ENCODE assay signal across 15 mouse cellular contexts in the genomic region with DNA sequence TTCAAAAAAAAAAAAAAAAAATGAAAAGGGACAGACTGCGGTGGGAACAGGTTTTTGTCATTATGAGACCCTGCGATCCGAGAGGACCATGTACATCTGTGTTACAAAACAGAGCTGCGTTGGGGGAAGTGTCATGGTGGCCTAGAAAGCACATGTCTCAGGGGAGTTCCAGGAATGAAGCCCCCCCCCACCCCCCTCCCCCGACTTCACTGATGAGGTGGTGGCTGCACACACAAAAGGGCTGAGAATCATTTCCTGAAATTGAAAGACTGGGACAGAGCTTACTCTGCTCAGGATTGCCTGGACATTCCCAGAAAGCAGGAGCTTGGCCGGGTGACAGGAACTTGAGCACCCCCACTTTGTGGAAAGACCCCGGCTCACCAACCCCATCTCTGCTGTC. TPM values are rescaled to one million over a fixed set of nuclear protein-coding genes. Genes with fewer than 3 reads are reported as not detected.
DNase-seq lines count a peak whose midpoint lies in the region; ATAC-seq and TF ChIP-seq lines count a peak whose summit lies in the region.
"Had no signal": no experiment of that assay in that cellular context is flagged by ENCODE, and none has a peak within 500 bp of the region (broad histone marks: within the 10 kb centered on the region; RNA-seq: fewer than 3 reads in every experiment).

No protein-coding gene starts in this region.

- H3K9me3 ChIP-seq in lung, postnatal 0 days (ENCODE audit: low read length) = no peaks in the 10 kb centered on the region
- no peaks in the 10 kb centered on the region for H3K9me3 ChIP-seq in hindbrain, embryonic 14.5 days (ENCODE audit: control insufficient read depth, low read length)
- no peaks in the 10 kb centered on the region for H3K9me3 ChIP-seq in neural tube, embryonic 13.5 days

- H3K9ac ChIP-seq in lung, postnatal 0 days (replicated peaks; ENCODE audit: low read depth) = no peak overlapping the region
- H3K9ac ChIP-seq in hindbrain, embryonic 14.5 days = no peak overlapping the region
- no peak overlapping the region for H3K9ac ChIP-seq in neural tube, embryonic 13.5 days

- peaks cover 6% of the 10 kb centered on the region; the same call in 1 of the 2 replicates for H3K4me1 ChIP-seq in lung, postnatal 0 days (ENCODE audit: insufficient read depth, low read depth, low read length)
- peaks cover 14% of the 10 kb centered on the region for H3K4me1 ChIP-seq in hindbrain, embryonic 14.5 days (replicated peaks; ENCODE audit: control insufficient read depth, insufficient read depth, low read length)
- peaks cover 14% of the 10 kb centered on the region for H3K4me1 ChIP-seq in neural tube, embryonic 13.5 days (replicated peaks)

- TF ChIP-seq CTCF in lung, postnatal 0 days (IDR thresholded peaks at IDR 0.05) = no peak

- peak; percentile 46 for DNase-seq in heart, adult 11 months
- no peak for DNase-seq in heart, postnatal 36 days
- peak; percentile 11 for DNase-seq in lung, postnatal 0 days (ENCODE audit: low spot score)
- no peak for DNase-seq in lung, postnatal 25 days (ENCODE audit: low spot score)
- peak; percentile 31 for DNase-seq in hindbrain, embryonic 14.5 days (ENCODE audit: low spot score)
- no peak for DNase-seq in right cerebral cortex, adult 18-20 months
- no peak for DNase-seq in urinary bladder, adult 18-20 months (ENCODE audit: low spot score in 2 of 2)
- DNase-seq: adrenal gland, adult 2 months; cerebellum, adult 11-12 months; gastrocnemius, postnatal 36 days had no signal

- no peaks in the 10 kb centered on the region for H3K27me3 ChIP-seq in lung, postnatal 0 days (replicated peaks; ENCODE audit: insufficient read depth, low read length)
- no peaks in the 10 kb centered on the region for H3K27me3 ChIP-seq in hindbrain, embryonic 14.5 days (ENCODE audit: control insufficient read depth, insufficient read depth, low read length)
- no peaks in the 10 kb centered on the region for H3K27me3 ChIP-seq in neural tube, embryonic 13.5 days

- H3K4me3 ChIP-seq in lung, postnatal 0 days (ENCODE audit: low read depth, low read length) = no peak overlapping the region
- no peak overlapping the region for H3K4me3 ChIP-seq in hindbrain, embryonic 14.5 days (replicated peaks; ENCODE audit: low read length)
- no peak overlapping the region for H3K4me3 ChIP-seq in neural tube, embryonic 13.5 days
- H3K4me3 ChIP-seq: erythroblast, embryonic 14.5 days had no signal

- 35% methylated on average over 7 of the region's 7 CpGs for WGBS in lung, postnatal 0 days
- 48% methylated on average over 7 of the region's 7 CpGs for WGBS in hindbrain, embryonic 14.5 days
- 69% methylated on average over 7 of the region's 7 CpGs for WGBS in neural tube, embryonic 13.5 days

- H3K27ac ChIP-seq in lung, postnatal 0 days (ENCODE audit: low read length) = no peak overlapping the region
- peak overlapping the region; percentile 52 for H3K27ac ChIP-seq in hindbrain, embryonic 14.5 days
- 0 out of 2 replicates have a peak overlapping the region, but pooled peaks have one; percentile 7 for H3K27ac ChIP-seq in neural tube, embryonic 13.5 days (replicated peaks)

- TF ChIP-seq EP300 in lung, postnatal 0 days (IDR thresholded peaks at IDR 0.05) = no peak

- H3K36me3 ChIP-seq in lung, postnatal 0 days (ENCODE audit: insufficient read depth, low read length) = no peaks in the 10 kb centered on the region
- H3K36me3 ChIP-seq in hindbrain, embryonic 14.5 days (replicated peaks; ENCODE audit: control insufficient read depth, insufficient read depth) = no peaks in the 10 kb centered on the region
- no peaks in the 10 kb centered on the region for H3K36me3 ChIP-seq in neural tube, embryonic 13.5 days

- intact Hi-C loops in heart, postnatal 36 days (cut with DNase I) = no loop called here

- ATAC-seq in lung, postnatal 0 days = 0 out of 2 replicates have a peak, but pooled peaks have one; percentile 8
- peak; percentile 46; the same call in 1 of the 2 replicates for ATAC-seq in hindbrain, embryonic 14.5 days (ENCODE audit: low FRiP score)
- peak; percentile 23; the same call in 1 of the 2 replicates for ATAC-seq in neural tube, embryonic 13.5 days (ENCODE audit: low read depth)

- H3K4me2 ChIP-seq in lung, postnatal 0 days (replicated peaks; ENCODE audit: low read depth, low read length) = no peak overlapping the region; the same call in 1 of the 2 replicates
- peak overlapping the region; percentile 30 for H3K4me2 ChIP-seq in hindbrain, embryonic 14.5 days (replicated peaks)
- no peak overlapping the region; the same call in 1 of the 2 replicates for H3K4me2 ChIP-seq in neural tube, embryonic 13.5 days

RNA-seq across cellular contexts. Expression of a gene that starts 54.7 kb away (rescaled TPM):
- total RNA-seq in heart, postnatal 36 days (2021) = not detected
- 0.18 TPM in 1 of 2 replicates, not detected in the other for polyA plus RNA-seq in lung, postnatal 0 days (2015; fragmentation: Nextera tagmentation; extraction: Ambion mirVana)
- polyA plus RNA-seq in hindbrain, embryonic 14.5 days (2014; fragmentation: Nextera tagmentation; extraction: Ambion mirVana) = not detected in 2 replicates
- polyA plus RNA-seq in neural tube, embryonic 13.5 days (2015; fragmentation: Nextera tagmentation; extraction: Ambion mirVana) = 0.07 TPM in 1 of 2 replicates, not detected in the other
- total RNA-seq: gastrocnemius, postnatal 36 days; left cerebral cortex, adult 18-20 months; MEL; neutrophil, adult 5-6 weeks had no signal

Comparison
In these comparisons a context has a peak if more than half of its experiments do, and no peak if none do; other contexts are left out.
1. DNase-seq: peak in heart, adult 11 months (single experiment), lung, postnatal 0 days (single experiment) and hindbrain, embryonic 14.5 days (single experiment); none in heart, postnatal 36 days (0 of 2), lung, postnatal 25 days (single experiment), right cerebral cortex, adult 18-20 months (single experiment) and urinary bladder, adult 18-20 months (0 of 2).
2. Peak in every context shown above with its lines, with median percentiles within 50 percentile points of each other: ATAC-seq.